Mouse (Mus musculus): ENCODE measurements around the gene Wipi1.

DNA sequence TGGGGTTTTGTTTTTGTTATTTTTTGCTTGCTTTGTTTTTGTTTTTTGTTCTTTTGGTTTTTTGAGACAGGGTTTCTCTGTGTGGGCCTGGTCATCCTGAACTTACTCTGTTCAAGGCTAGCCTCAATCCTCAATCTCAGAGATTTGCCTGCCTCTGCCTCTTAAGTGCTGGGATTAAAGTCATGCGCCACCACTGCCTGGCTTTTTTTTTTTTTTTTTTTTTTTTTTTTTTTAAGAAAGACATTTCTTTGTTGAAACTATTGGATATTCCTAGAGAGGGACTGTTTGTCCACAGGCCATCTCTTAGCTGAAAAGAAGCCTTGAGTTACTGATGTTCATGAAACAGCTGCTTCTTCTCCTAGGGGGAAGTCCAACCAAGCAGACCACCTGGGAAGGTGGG is 64.1 kb downstream of the Wipi1 start:
- TF ChIP-seq GATA1 (IDR thresholded peaks at IDR 0.05; ENCODE audit: low read depth, low read length) (no peak), MYC (IDR thresholded peaks at IDR 0.05; ENCODE audit: low read depth, low read length) (no peak), POLR2A (IDR thresholded peaks at IDR 0.05; ENCODE audit: control insufficient read depth in 1 of 2, insufficient read depth in 1 of 2, low read depth in 1 of 2, low read length in 2 of 2, poor library complexity in 1 of 2) (no peak), KAT2A (conservative IDR thresholded peaks at IDR 0.05; ENCODE audit: low read depth, low read length) (no peak)
